Mouse (Mus musculus): ENCODE measurements at regions not wholly inside any gene's neighbourhood (a gene's known extent, or its start where the extent isn't known, plus 50 kb on each side); places are given as distances from the start of the nearest gene placed in this dataset.

DNA sequence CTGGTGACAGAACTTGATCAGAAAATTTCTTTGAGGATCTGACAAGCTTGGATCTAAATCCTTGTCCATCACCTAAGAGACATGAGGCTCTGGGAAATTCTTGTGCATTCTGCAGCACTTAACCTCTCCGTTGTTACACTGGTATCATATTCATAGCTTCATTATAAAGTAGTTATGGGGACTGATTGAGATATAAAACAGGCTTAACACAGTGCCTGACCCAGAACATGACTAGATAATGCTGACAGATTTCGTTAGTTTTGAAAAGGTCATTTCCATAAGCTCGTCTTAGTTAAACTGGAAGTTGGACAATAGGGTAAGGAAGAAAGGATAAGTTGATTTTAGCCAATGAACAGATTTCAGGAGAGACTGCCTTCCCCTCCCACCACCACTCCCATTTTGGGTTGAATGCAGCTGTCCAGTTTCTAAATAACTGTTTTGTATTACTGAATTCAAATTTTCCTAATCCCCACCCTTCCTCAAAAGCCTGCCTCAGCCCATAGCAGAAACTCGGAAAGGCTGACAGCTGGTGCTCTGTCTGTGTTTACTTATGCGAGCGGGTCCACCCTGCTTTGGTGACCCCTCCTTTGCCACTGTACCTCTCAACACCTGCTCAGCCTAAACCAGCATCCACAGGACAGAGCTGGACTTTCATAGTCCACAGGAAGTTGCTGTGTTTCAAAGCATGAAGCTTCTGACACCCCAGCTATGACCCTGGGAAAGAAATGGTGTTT, 340.8 kb downstream of the Pax1 start:
- DNase-seq (ENCODE audit: low read depth) = no peak

DNA sequence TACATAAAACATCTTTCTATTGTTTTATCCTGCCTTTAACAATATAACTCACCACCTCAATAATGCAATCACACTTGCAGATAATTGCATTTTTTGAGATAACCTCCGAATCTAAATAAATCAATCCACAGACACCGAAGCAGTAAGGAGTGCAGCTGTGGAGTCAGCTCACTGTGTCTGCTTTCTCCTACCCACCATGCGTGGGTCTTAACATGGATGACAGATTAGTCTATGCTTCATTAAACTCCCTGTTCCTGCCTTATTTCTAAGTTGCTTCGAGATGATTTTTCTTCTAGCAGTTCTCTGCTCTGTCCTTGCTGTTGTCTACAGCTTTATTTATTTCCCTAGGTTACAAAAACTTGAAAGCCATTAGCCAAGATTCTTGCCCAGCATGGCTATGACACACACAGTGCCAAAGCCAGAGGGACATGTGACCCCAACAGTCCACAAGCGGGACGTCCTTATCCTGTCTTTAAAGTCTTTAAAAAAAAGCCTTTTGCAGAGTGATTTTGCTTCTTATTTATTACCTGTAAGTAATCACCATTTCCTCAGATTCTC, 337.9 kb downstream of the Pax1 start:
- no peak for DNase-seq (ENCODE audit: low read depth)

DNA sequence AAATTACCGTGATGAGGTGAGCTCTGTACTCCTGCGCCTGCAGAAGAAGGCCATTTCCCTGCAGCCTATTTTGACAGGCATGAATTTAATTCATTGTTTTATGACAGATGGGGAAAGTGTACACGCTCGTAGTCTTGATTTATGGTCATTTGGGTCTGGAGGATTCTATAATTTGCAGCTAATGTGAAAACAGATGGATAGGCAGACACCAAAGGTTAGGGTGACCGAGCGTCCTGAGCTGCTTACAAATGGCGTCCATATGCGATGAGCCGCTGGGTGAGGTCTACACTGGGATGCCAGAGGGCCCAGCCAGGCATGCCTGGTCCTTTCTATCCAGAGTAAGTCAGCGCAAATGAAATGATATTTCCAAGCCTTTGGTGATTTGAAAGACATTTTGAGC, 330.2 kb downstream of the Pax1 start:
- no peak for DNase-seq (ENCODE audit: low read depth)

DNA sequence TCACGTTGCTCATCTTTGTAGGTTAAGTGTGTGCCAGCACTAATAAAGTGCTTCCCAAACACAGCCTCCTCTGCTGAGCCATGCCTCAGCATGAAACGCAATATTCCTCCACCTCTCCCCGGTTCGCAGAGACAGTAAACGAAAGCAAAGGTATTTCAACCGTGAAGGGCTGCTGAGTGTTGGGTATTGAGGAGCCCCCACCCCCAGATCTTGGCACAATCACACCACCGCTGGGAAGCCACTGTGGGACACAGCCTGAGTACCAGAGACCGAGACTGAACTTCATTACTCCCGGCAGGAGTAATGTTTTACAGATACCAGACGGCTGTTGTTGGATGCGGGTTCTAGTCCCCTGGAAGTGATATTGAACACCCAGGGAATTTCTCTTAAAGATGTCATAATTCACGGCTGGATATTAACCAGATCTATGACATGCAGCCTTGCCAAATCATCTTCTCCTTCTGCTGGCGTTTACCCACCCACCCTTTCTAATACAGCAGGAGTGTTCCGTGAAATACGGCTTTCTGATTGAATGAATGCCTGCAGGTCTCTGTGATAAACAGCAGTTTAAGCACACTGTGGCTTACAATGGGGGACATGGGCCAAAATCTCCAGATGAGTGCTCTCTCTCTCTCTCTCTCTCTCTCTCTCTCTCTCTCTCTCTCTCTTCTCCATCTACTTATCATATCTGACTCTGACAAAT, 328.9 kb downstream of the Pax1 start:
- no peak for DNase-seq (ENCODE audit: low read depth)

DNA sequence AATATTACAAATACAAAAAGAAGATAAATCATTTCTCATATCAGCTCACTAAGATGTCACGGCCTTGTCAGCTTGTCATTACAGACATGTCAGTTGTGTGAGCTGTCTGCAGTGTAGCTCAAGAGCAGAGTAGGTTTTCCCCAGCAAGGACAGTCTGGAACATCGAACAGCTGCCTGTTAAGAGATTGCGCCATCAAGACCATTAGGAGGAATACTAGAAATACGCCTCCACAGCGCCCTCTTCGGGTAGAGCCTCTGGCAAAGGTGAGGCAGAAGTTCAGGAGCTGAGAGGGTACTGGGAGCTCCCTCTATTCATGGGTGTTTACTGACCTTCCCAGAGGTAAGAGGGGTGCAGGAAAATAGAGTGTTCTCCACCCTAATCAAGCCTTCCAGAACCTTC, 327.0 kb downstream of the Pax1 start:
- DNase-seq (ENCODE audit: low read depth) = no peak

DNA sequence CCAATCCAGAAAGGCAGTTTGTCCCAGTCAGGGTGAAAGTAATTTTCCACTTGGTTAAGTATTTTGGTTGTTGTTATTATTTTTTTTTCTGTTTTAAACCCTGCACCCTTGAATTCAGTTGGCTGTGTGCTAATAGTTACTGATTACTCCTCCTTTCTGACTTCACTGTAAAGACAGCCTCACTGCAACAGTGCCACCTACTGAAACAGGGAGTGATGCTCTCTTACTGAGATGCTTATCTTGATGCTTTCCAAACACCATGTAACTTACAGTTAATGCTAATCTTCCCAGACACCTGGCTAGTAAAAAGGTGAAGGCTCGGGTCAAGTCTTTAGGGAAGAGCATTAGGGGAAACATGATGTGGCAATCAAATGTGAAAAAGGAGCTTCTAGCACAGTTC, 294.9 kb downstream of the Pax1 start:
- DNase-seq (ENCODE audit: low read depth) = no peak

DNA sequence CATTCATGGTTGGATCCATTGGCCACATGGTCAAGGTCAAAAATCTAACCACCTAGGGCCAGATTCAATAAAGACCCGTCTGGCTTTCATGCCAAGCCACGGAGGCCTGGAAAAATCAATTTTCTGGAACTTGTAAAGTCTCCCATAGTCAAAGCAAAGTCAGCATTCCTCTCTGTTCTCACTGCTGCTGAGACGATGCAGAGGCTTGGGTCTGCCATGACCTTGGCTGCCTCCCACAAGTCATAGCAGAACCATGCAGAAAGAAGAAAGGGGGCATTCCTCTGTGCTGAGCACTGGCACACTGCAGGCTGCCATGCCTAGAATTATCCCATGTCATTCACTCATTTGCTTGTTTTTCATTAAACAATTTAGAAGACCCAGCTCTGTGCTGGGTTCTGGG, 288.5 kb downstream of the Pax1 start:
- no peak for DNase-seq (ENCODE audit: low read depth)

DNA sequence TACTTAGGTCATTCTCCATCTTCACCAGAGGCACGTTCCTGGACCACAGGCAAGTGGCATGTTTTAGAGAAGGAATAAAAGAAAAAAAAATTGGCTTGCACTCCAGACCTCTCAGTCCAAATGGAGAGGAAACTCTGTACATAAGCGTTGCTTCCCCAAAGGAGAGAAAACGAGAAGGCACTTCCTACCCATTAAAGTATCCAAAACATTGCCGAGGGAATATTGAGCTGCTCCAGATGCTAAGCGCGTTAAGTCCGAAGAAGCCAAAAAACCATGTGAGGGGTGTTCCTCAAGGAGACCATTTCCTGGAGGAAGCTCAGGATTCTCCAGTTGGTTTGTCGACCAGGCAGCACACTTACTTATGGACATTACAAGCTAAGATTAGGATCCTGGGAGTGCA, 286.2 kb downstream of the Pax1 start:
- DNase-seq (ENCODE audit: low read depth) = no peak

DNA sequence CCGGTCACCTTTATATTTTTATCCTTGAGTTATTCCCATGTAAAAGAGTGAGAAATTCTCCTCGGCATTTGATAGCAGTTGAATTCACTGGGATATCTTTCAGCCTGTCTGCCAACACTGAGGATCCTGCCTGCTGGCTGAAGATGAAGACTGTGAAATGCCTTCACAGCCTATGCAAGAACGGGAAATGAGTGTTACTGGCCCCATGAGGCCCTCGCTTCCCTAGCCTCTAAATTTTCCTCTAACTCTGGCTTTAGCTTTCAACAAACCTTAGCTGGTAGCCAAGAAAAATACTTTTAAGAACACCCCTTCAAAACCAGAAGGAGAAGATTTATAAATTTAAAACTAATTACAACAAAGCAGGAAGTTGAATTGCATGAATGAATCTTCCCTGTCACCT, 285.8 kb downstream of the Pax1 start:
- no peak for DNase-seq (ENCODE audit: low read depth)

DNA sequence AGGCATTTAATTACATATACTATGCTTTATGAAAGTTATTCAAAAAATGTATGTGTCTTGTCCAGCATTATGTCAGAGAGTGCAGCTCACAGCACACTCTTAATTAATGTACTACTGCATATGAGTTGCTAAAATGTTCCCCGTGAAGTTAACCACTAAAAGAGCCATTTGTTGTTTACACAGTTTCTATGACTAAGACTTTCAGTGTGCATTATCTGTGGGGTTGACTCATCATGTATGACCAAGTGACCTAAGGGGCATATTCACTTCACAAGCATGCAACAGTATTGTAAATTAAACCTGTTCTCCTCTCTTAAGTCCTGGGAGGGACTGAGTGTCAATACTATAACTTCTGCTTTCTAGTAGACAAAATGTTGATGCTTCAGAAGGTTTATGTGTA, 276.2 kb downstream of the Pax1 start:
- no peak for DNase-seq (ENCODE audit: low read depth)

DNA sequence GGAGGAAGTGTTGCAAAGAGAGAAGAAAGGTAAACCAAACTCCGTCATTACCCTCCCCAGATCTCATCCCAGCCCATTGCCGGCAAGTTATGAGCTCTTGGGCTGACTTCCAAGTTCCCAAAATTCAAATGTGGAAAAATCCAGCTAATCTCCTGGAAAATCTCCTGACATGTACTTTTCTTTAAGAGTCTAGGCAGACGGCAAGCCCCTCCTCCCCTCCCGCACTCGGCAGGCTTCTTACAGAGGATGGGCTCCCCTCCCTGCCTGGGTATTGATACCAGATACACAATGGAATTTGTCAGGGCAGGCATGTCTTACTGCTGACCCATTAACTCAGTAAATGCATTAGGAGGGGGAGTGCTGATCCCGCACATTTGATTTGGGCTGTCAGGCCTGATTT, 271.0 kb downstream of the Pax1 start:
- DNase-seq (ENCODE audit: low read depth) = no peak

DNA sequence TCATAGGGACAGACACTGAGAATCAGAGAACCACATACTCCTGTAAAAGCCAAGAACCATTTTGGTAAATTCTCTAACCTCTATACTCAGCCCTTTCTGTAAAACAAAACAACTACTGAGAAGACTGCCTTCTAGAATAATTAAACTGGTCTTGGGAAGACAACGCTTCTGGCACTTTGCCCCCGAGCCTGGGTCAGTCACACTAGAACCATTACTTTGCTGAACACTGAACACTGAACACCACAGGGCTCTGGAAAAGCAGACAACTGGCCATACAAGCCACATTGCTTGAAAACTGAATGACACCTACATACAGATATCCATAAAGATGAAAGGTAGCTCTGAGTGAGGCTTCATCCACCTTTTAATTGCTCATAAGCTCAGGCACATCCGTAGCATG, 268.0 kb downstream of the Pax1 start:
- DNase-seq (ENCODE audit: low read depth) = no peak

DNA sequence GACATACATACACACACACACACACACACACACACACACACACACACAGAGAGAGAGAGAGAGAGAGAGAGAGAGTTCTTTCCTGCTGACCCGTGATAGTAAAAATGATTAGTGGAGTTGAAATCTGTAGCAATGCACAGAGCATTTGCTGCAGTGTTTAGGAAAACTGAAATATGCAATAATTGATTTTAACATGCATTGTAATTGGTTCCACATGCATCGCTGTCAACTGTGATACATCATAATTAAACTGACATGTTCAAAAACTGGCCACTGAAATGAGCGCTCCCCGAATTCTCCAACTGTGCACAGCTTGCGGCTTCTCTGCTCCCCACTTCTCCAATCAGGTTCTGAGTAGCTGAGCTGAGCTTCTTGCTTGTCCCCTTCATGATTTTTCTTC, 265.4 kb downstream of the Pax1 start:
- no peak for DNase-seq (ENCODE audit: low read depth)

DNA sequence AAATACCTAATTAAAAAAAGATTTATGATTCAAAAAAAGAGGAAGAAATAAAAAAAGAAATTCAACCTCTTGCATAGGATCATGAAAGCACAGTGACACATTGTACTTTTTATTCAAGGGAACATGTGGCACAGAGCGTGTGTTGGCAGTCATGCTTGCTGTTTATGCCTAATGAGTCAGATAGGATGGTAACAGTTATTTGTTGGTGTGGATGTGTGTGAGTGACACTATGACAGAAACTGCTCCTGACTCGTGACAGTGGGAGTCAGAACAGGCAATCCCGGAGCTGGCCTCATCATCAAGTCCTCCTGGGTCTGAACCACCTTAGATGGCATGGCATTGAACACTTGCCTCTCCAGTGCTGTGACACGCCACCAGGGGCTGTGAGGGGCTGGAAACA, 261.4 kb downstream of the Pax1 start:
- DNase-seq (ENCODE audit: low read depth) = no peak

DNA sequence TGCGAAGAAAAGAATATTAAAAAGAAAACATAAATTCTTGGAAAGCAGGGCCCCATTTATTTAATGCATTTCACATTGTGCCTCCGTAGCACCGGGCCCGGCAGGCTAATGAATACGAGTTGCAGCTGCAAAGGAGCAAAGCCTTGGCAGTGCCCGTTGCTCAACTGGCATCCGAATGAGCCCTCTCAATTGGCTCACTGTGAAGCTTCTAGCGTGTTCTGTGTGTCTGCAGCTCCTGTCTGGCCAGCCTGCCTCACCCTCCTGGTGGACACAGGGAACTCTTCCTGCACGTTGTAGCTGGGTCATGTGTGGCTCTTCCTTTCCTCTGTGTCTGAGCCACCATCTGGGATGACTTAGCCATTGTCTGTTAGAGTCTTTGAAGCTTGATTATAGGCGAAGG, 256.1 kb downstream of the Pax1 start:
- DNase-seq (ENCODE audit: low read depth) = no peak

DNA sequence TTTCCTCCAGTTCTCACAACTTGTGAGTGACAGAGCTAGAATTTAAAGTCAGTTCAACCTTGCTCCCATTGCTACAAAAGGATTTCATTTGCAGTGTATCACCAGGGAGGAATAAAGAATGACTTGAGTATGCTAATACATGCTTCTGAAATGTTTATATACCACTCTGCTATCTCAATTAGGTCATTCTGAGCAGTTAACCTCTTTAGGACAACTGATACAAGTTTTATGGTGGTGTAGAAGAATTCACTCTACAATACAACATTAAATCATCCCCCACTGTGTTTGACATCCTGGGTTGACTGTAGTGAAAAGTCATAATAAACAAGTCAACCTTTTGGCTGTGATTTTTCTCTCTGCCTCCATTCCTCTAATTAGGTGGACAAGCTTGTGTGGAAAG, 248.6 kb downstream of the Pax1 start:
- no peak for DNase-seq (ENCODE audit: low read depth)

DNA sequence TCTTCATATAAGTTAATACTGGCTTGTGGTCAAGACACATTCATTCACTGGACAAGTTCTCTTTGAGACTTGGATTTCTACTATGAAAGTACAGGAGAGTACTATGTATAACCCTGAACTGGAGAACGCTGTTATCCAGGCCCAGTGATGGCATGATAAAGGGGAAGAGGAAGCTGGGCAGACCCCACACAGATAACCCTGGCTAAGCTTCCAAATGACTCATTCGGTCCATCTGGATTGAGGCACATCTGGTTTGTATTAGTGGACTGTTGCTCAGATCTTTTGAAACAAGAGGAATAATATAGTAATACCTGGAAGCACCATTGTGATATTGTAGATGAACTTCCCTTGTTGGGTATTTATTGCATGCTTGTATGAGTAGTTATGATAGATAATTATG, 239.9 kb downstream of the Pax1 start:
- no peak for DNase-seq (ENCODE audit: low read depth)

DNA sequence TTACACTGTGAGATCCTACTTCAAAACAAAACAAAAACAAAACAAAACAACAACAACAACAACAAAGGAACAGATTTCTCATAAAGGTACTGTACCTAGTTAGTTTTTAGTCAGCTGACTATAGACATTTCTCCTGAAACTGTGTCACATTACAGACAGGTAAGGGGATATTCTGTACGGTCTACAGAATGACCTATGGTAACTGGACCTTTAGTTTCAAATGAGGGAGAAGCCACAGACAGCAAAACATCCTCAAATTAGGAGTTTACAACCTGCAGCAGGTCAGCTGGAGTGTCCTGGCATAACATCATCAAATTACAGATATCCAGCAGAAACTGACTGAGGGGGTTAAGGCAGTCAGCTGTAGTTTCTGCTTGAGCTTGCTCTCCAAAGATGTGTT, 210.7 kb downstream of the Pax1 start:
- DNase-seq (ENCODE audit: low read depth) = no peak

DNA sequence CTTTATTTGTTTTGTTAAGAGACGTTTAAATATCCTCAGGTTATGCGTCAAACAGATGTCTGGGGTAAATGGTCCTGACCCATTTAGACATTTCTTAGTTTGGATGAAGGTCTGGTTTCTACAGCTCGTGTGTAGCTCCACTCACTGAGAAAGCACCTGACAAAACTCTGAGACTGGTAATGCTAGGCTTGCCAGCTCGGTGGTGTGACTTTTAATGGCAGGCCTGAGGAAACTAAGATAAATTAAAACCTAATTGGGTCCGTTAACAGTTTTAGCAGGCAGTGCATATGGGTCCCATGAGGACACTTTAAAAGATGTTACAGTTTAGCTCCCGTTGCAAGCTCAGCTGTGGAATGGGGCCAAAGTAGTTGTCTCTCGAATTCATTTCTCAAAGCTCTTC, 199.5 kb downstream of the Pax1 start:
- no peak for DNase-seq (ENCODE audit: low read depth)

DNA sequence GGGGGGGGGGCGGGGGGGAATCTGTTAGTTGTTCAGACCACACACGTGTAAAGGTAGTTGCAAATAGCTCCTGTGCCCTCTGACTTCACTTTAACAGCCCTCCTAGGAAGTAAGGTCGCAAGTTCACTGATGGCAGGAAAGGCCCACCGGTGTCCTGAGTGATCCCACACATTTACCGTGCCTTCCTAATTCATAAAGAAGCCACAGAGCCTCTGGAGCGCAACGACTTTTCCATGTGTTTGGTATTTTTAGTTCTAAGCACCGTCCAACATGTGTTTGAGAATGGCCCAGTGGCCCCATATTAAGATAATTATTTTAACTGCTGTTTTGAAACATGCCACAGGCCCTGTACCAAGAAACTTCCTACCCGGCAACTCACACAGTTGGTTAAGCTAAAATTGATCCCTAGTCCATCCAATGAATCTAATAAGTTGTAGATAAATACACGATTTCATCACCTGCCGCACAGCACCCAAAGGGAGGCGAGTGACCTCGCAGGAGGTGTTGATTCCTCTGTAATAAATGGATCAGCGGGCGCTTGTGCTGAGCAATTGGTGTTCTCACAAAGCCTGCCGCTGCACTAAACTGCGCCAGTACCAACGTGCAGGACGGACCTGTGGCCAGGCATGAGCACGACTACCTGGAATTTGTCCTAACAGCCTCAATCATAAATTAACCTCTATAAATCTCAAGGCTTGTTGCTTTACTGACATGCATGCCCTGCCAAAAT, 198.9 kb downstream of the Pax1 start:
- DNase-seq (ENCODE audit: low read depth) = no peak

DNA sequence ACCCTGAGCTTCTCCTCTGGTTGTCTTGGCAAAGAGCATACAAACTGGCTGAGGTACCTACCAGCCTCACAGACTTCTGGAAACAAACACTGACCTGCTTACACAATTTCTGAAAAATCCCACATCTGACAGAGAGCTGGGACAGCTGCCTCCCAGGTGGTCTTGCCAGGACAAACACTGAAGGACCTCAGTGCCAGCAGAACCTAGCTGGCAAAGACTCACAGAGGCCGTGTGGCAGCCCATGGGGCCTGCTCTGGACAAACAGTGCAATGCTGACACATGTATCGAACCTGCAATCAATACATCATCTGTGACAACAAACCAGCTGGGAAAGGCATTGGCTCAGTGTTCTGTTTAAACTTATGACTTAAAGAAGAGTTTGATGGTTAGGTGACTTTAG, 167.4 kb downstream of the Pax1 start:
- no peak for DNase-seq (ENCODE audit: low read depth)

DNA sequence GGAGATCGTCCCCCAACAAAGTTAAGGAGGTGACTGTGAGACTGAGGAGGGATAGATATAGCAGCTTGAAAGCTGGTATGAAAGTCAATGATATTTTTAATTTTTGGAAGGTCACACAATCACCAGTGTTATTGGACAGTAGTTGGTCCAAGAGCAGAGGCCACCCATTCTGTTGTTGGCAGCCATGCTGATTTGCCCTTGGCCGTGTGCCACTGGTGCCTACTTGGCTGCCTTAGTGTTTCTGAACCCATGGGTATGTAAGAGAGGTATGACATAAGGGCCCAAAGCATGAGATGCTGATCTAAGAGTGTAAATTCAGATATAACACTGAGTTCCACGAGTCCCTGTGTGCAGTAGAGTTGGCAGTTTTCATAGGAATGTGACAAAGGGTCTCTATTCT, 153.7 kb downstream of the Pax1 start:
- no peak for DNase-seq (ENCODE audit: low read depth)

DNA sequence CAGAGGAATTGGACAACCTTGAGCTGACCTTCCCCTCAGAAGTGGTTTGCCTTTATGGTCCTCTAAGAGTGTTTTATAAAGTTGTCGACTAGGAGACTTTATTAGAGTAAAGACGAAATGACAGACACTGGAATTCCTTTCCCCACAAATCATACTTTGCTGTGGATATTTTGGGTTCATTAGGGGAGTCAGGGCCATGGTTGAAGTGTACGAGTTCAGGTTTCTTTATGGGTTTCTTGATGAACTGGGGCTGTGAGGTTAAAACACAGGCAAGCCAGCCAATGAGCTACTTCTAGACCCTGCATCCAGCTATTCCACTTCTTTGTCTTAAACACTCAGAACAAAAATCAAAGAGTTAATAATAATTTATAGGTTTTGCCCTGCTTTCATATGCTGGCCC, 153.0 kb downstream of the Pax1 start:
- no peak for DNase-seq (ENCODE audit: low read depth)

Data from induced T-regulatory cell, adult 2 months (primary cell).